Mouse (Mus musculus): Measurements from ENCODE around the gene Pde8a.

Pde8a gene

DNA sequence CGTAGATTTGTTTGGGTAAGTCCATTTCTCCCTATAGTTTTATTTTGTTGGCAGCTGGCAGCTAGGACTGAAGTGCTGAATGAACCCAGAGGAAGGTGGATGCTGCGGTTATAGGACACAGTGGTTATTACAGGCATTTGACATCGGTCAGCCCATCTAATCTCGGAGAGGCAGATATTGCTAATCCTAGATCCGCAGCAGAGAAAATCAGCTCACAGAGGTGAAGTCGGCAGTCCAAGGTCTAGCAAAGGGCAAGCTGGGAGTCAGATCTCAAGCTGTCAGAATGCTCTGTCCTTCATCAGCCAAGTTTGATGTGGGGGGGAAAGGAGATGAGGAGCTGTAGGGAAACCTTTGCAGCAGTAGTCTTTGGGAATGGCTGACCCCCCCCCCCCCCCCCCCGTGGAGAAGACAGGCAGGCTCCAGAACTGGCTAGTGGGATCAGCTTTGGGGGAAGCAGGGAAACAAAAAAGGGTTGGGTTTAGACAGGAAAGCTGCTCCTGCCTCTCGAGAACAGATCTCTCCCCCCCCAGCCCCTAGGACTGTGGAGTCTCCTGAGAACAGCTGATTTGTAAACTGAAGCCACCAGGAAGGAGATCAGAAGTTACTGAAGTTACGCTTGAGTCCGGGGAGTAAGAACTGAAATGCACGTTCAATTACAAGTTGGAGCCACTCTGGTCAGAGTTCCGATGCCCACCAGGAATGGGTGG, 3.3 kb upstream of the Pde8a start:
- no peak for DNase-seq (ENCODE audit: low spot score in 2 of 2)

DNA sequence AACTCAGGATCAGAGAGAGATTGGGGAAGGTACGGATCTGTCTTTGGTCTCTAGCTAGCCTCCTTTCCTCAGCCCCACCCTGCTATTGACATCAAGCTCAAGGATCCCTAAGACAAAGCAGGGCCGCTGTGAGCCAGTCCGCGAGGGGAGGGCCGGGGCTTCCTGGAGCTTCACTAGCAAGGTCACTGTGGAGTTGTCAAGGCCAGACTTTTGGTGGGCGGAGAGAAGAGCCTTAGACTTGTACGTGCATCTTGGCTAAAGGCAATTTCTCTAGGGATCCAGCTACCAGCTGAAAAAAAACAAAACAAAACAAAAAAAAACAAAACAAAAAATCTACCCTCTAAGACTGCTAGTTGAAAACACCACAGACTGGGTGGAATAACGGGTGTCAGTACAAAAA, 1.6 kb upstream of the Pde8a start:
- DNase-seq (ENCODE audit: low spot score in 2 of 2) = no peak

DNA sequence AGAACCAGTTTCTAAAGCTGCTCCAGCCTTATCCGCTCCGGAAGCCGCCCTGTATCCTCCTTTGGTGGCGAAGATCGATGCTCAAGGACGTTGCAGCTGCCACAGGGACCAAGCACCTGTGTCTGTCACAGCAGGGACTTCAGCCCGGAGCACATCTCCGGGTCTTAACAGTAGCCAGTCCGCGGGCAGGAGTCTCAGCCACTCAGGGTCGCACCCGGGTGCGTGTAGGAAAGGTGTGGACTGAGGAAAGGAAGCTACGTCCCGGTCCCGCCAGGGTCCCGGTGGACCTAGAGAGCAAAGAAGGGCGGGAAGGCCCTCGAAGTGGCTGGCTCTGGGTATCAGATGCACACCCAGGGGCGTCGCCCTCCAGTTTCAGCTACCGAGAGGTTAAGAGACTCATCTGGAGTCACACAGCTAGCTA, 1.1 kb upstream of the Pde8a start:
- DNase-seq (ENCODE audit: low spot score in 2 of 2) = peak; percentile 17 to 34

DNA sequence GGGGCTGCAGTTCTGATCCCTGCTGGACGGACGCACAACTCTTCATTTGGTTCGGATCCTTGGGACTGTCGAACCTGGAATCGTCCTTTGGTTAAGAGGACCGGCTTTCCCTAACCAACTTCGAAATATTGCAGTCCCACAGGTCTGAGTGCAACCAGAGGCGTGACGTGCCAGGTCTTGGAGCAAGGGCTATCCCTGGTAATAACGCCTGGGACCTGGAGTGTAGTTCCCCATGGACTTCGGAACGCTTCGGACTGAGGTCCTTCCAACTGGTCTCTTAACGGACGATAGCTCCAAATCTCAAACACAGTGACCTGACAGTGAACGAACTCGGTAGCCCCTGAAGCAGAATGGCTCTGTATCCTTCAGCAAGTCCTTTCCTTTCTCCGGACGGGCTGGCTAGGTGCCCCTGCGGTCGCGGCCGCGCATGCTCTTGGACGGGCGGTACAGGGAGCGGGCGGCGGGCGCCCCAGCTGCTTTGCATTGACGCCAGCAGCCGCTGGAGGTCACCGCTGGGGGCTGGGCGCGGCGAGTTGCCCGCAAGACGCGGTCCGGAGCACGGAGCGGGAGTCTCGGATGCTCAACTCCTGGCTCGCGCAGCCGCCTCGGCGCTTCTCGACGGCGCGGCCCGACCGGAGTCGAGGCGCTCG, 574 bp upstream of the Pde8a start:
- DNase-seq (ENCODE audit: low spot score in 2 of 2) = peak; percentile 87 to 88

DNA sequence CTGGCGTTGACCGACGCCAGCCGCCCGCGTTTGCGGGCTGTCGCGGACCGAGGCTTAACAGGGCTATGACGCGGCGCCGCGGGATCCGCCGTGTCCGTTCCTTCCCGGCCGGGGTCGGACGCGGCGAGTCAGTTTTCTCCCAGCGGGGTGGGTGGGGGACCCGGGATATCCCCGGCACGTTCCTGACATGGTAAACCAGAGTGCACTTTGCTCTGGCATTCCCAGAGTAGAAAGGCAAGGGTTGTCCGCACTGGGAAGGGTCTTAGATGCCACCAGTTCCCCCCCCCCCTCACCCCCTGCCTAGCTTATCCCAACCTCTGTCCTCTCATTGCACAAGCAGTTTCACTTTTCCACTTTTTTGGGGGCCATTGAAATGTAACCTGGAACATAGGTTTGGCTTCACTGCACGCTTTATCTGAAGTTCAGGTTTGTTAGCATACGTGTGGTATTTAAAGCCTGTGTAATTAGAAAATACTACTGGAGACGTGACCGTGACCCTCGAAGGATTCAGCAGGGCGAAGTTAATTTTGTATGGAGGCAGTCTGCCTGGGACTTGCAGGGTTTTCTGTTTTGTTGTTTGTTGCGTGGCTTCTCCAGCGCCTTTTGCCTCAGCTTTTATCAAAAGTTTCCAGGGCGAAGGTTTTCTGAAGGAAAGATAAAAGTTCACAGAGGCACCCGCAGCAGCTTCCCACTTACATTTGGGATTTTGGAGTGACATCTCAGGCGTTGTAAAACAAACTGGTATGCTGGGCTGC, 934 bp downstream of the Pde8a start:
- DNase-seq (ENCODE audit: low spot score in 2 of 2) = no peak

DNA sequence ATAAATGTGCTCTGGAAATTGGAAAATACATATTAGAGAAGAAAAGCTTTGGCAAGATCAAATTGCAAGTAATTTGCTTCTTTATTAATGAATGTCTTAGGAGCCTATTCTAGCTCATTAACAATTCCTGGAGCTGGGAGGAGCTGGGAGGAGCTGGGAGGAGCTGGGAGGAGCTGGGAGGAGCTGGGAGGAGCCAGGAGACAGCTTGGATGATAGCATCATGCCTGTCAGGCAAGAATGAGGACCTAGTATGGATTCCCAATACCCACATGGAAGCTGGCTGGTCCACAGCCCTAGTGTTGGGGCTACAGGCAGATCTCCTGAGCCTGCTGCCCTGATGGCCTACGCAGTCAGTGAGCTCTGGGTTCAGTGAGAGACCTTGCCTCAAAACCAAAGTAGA, 2.6 kb downstream of the Pde8a start:
- DNase-seq (ENCODE audit: low spot score in 2 of 2) = no peak

DNA sequence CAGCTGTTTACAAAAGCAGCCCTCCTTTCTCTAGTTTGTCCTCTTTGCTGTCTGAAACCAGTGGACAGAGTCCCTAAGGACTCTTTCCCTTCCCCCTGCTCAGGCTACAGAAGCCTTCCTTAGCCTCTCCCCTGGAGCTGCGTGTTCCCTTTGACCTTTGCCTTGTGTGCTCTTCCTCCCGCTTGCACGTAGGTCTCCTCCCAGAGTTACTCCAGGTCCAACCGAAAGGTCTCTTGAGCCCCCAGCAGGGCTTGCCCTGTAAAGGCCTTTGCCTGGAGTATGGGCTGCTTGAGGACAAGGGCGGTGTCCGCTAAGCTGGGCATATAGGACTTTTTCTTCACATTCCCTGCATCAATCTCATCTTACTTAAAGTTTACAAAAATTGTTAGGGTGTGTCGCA, 5.9 kb downstream of the Pde8a start:
- DNase-seq (ENCODE audit: low spot score in 2 of 2) = no peak

DNA sequence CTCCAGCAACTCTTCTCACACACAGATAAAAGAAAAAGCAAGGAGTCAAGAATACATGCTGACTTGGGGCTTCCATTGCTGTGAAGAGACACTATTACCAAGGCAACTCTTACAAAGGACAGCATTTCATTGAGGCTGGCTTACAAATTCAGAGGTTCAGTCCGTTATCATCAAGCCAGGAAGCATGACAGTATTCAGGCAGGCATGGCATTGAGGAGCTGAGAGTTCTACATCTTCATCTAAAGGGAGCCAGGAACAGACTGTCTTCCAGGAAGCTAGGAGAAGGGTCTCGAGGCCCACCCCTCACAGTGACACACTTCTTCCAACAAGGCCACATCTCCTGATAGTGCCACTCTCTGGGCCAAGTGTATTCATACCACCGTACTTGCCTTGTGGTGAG, 7.0 kb downstream of the Pde8a start:
- no peak for DNase-seq (ENCODE audit: low spot score in 2 of 2)

DNA sequence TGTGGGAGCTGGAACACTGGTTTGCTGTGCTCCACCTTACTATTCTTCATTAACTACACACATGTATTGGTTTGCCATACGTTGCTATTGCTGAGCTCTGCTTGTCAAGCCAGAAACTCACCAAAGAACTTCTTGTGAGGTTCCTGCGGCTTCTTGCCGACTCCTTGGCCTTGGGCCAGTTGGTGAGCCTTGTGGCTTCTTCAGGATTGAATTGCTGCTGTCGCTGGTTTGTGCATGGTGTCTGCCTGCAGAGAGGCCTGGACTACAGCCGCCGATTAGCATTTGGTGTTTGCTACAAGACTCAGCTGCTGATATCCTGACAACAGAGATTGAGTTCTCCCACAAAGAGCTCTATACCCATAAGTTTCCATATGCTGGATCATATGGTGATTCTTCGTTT, 10.9 kb downstream of the Pde8a start:
- no peak for DNase-seq (ENCODE audit: low spot score in 2 of 2)

DNA sequence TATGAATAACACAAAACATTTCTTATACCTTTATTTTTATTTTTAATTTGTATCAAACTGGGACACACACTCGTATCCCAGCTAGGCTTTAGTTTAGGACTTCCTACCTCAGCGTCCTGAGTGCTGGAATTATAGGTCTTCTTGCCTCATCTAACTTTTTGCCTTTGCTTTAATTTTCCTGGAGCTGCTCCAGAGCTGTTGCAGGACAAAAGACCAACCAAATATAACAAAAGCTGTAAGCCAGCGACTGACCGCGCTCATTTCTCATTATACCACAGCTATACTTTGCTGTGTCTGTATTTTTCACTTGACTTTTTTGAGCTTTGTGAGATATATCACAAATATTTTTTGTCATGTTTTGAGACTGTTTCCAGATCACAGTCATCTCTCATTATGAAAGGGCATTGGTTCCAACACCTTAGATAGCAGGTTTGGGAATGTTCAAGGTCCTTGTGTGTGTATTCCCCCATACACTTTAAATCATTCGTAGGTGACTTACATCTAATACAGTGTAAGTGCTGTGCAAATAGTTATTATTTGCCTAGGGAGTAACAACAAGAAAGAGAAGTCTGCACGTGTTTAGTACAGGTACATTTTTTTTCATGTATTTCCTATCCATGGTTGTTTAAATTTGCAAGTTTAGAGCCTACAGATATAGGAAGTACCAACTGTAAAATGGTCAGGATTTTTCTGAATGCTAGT, 16.8 kb downstream of the Pde8a start:
- no peak for DNase-seq (ENCODE audit: low spot score in 2 of 2)

DNA sequence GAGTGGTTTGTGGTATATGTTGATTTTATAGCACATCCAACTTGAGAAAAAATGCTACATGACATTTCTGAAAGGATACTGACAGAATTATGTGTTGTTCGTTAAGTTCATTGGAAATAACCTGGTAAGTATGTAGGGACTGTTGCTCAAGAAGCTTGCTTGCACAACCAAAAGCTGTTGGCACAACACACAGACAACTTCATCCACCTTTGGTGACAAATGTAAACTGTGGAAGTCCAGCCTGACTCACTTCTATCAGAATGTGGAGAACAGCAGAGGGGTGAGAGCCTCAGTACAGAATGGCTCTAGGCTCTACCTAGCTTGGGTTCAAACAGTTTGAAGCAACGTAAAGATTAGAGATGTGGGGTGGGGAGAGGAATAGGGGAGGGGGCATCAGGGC, 19.3 kb downstream of the Pde8a start:
- no peak for DNase-seq (ENCODE audit: low spot score in 2 of 2)

DNA sequence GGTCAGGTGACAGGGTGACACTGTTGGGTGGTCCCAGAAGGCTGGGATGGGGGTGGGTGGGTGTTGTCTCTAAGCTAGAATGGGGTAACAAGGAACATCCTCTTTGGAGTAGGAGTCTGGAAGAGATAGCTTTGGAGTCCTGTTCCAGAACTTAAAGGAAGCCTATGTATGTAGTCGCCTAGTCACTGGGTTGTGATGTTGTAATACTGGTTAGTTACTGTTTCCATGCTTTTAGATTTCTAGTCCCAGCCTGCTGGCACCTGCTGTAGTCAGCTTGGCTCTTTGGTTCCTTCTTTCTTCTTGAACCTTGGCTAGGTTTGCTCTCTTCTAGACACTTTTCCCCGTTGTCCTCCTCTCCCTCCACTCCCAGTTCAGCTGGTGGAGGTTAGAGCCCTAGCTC, 21.7 kb downstream of the Pde8a start:
- DNase-seq (ENCODE audit: low spot score in 2 of 2) = no peak

DNA sequence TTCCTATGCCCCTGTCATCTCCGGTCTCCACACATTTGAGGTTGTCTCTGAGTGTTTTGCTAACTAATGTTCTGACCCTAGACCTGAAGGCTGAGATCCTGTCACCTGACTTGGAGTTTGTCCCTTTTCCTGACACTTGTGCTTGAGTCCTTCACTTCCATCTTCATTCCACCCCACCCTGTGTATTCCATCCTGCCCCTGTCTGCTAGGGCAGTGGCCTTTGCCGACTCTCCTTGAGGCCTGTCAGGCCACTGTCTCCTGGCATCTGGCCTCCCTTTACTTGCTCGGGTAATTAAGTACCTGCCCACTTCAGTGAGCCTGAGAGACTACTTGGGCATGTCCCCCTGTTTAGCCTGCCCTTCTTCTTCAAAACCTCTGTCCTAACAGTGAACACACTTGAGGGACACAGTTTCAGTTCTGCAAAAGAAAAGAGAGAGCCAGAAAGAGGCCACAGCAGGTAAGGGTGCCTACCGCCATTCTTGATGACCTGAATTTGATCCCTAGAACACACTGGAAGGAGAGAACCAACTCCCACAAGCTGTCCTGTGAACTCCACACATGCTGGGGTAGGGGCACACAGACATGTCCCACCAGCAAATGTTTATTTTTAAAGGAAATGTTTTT, 22.3 kb downstream of the Pde8a start:
- DNase-seq (ENCODE audit: low spot score in 2 of 2) = no peak

DNA sequence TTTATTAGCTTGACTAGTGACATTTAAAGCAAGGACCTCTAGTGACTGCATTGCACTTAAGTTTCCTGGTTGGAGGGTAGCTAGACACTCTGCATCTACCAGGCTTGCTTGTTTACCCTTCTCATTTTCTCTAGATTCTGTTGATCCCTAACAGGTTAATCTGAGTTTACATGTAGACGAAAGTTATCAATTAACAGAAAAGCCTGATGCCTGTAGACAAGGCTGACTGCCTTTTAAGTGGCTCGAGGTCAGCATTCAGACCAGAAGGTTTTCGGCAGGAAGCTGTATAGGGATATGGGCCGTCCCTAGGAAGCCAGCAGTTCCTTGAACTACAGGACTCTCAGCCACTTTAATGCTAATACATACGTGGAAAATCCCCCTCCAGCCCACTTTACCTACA, 30.0 kb downstream of the Pde8a start:
- no peak for DNase-seq (ENCODE audit: low spot score in 2 of 2)

DNA sequence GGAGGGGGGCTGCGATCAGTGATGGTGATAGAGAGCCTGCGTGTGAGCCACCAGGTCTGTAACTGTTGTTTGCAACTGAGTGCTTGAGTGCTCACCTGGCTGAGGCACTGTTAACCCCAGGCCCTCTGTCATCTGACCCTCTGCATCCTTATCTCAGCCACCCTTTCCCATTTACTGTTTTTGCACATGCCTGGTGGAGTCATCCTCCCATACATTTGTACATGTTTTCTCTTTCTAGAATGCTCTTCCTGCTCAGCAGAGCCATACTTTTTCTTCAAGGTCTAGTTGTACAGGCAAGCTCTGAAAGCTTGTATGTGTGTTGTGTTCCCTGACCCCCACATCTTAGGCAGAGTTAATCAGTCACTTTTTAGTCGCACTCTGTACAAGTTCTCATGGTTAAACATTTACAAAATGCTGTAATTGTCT, 36.5 kb downstream of the Pde8a start:
- no peak for DNase-seq (ENCODE audit: low spot score in 2 of 2)

DNA sequence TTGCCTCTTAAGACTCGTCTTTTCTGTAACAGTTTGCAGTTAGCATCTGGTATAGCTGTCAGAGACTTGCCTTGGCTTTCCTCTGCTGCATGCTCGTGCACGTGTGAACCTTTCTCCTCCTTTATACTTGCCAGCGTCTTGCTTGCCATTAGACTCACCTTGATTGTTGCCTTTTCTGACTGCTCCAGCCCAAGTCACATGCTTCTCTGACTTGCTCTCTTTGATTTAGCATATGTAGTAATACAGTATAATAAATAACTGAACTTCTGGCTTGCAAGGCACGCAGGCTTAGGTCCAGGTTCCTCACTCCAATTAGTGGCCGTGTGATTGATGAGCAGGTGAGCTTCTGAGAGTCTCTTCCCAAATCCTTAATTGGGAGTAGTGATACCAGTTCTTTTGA, 37.2 kb downstream of the Pde8a start:
- DNase-seq (ENCODE audit: low spot score in 2 of 2) = no peak

DNA sequence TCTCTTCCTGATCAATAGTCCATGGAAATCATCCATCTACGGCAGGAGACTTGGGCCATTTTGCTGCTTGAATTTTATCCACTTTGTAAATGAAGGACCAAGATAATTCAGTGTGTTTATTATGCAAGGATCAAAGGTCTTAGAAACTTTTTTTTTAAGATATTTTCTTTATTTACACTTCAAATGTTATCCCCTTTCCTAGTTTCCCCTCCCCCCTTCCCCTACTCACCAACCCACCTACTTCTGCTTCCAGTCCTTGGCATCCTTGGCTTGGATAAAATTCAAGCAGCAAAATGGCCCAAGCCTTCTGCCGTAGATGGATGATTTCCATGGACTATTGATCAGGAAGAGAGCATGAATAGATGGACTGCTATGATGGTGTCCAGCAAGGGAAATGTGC, 38.1 kb downstream of the Pde8a start:
- no peak for DNase-seq (ENCODE audit: low spot score in 2 of 2)

DNA sequence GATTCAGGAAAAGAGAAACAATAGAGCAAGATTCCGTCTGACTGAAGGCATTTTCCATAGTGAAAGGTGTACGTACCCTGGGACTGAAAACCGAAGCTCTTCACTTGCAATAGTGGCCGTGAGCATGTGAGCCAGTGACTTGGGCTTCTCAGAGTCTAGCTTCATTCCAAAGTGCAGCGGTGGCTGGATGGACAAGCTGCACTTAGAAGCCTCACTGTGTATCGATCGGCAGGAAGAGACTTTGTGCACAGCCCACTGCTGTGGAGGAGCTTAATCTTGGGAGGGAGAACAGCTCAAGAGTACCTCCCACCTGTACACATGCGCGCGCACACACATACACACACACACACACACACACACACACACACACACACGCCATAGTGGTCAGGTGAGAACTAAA, 39.9 kb downstream of the Pde8a start:
- DNase-seq (ENCODE audit: low spot score in 2 of 2) = no peak

DNA sequence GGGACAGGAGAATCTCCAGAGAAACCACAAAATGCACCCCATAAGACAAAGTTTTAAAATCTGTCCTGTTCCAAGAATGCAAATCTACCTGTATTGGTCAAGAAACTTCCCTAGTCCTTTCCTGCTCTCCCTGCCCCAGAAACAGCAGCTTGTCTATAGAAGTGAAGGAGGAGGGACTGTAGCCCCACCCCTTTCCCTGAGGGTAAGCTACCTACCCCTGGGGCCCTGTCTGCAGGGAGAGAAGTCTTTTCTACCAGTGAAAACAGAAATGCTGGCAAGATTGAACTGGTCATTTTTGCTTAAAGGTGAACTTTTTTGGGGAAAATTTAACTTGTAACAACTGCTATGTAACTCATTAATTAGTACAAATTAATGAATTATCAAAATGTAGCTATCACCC, 41.2 kb downstream of the Pde8a start:
- no peak for DNase-seq (ENCODE audit: low spot score in 2 of 2)

DNA sequence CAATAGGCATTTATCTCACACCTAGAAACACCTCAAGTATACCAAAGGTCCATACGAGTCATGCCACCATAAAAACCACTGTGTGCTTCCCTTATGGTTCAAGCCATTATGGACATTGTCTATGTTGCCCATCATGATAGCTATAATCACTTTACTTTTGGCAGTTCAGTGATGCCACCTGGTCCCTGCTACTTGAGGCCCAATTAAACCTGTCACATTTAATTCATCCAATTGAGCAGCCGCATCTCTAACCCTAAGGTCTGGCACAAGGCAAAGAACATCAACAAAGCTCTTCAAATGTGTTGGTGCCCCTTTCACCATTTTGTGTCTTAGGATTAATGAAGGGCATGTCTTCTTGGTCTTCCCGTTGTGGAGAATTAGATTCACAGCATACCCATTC, 42.1 kb downstream of the Pde8a start:
- DNase-seq (ENCODE audit: low spot score in 2 of 2) = no peak

DNA sequence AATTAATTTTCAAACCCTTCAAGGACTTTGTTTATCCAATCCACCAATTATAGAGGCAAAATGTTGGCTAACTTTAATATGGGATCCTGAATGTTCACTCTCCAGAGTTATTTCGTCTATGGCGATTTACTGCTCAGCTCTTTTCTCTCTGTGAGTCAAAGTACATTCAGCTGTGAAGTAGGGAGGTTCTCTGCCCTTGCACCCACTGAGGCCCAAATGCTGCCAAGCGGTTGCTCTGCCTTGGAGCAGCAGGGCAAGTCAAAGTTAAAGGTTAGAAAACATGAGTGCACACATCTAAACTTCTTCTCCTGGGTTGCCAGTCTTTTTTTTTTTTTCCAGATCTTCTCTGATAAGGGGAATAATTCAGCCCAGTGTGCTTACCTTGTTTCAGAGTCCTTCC, 43.4 kb downstream of the Pde8a start:
- no peak for DNase-seq (ENCODE audit: low spot score in 2 of 2)

DNA sequence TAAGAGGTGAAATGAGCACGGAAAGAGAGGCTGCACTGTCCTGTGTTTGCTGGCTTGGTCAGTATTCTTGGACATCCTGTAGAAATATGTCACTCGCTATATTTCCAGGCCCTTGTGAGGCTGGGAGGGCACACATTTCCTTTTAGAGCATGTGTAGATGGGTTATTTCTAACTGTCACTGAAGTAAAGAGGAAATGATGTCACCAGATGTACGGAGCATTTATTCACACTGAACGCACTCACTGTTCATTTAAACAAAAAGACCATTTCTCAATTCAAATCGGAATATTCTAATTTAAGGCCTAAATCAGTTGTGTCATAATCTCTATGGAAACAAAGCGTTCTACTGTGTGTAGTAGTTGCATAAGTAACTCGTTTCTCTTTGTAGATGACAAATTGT, 48.2 kb downstream of the Pde8a start:
- no peak for DNase-seq (ENCODE audit: low spot score in 2 of 2)

All from spleen, postnatal 14 days (tissue).